Mouse (Mus musculus) embryonic facial prominence, embryonic 15.5 days (tissue): Measurements from ENCODE around the gene Kcne3. TPM values are rescaled to one million over a fixed set of nuclear protein-coding genes. Genes with fewer than 3 reads are reported as not detected.

Experiments used
- ATAC-seq: fragments of 200-750 bp; cut with Nextera tagmentation; 2 replicates; pipeline ENCODE4 v1.8.0; 2017; ENCODE audit warnings: low read depth, moderate TSS enrichment; ENCODE audit not compliant: insufficient number of reproducible peaks, low FRiP score, low TSS enrichment
- H3K27ac ChIP-seq: fragments of 300-500 bp; sonication (generic); replicated peaks from 2 replicates; pipeline ENCODE4 v1.5.1; 2015; ENCODE audit warnings: mild to moderate bottlenecking, inconsistent platforms
- H3K27me3 ChIP-seq: fragments of 300-500 bp; sonication (generic); 2 replicates; pipeline ENCODE4 v1.6.1; 2015; ENCODE audit warnings: inconsistent platforms
- H3K36me3 ChIP-seq: fragments of 300-500 bp; sonication (generic); 2 replicates; pipeline ENCODE4 v1.6.1; 2015; ENCODE audit warnings: mild to moderate bottlenecking, inconsistent platforms
- H3K4me1 ChIP-seq: fragments of 300-500 bp; sonication (generic); 2 replicates; pipeline ENCODE4 v1.6.1; 2015; ENCODE audit warnings: inconsistent platforms
- H3K4me2 ChIP-seq: fragments of 300-500 bp; sonication (generic); replicated peaks from 2 replicates; pipeline ENCODE4 v1.6.1; 2015; ENCODE audit warnings: mild to moderate bottlenecking, inconsistent platforms
- H3K4me3 ChIP-seq: fragments of 300-500 bp; sonication (generic); replicated peaks from 2 replicates; pipeline ENCODE4 v1.5.1; 2015; ENCODE audit warnings: mild to moderate bottlenecking, inconsistent platforms
- H3K9ac ChIP-seq: fragments of 300-500 bp; sonication (generic); 2 replicates; pipeline ENCODE4 v1.6.1; 2015; ENCODE audit warnings: inconsistent platforms
- H3K9me3 ChIP-seq: fragments of 300-500 bp; sonication (generic); replicated peaks from 2 replicates; pipeline ENCODE4 v1.6.1; 2016; ENCODE audit warnings: inconsistent platforms
- WGBS: fragments of 180-500 bp; shearing (Covaris S2); methylation state at CpG from one replicate; pipeline ENCODE4 v1.1.7; 2015; 5-methylcytosine and 5-hydroxymethylcytosine counted together
- polyA plus RNA-seq: library from polyadenylated mRNA; unstranded; fragments of >200 nt; fragmentation: Nextera tagmentation; extraction: Ambion mirVana; gene quantifications from 2 replicates; pipeline ENCODE4 v1.2.1, GENCODE M21; 2015

Kcne3 gene
- 16.2 and 17.6 TPM in 2 replicates for polyA plus RNA-seq

GRCm38 (mm10) chr7:100176269-100176668 lies at the start of gene Kcne3:
TSS of gene Kcne3 (plus strand) at chr7:100176502.
- peaks cover 44% of the 10 kb centered on the region for H3K27me3 ChIP-seq

GRCm38 (mm10) chr7:100126514-100126913 lies 49.8 kb upstream of the Kcne3 start:
- Histone ChIP-seq H3K4me1 (no peaks in the 10 kb centered on the region), H3K9me3 (no peaks in the 10 kb centered on the region), H3K27ac (no peak overlapping the region), H3K4me2 (no peak overlapping the region), H3K9ac (no peak overlapping the region), H3K27me3 (no peaks in the 10 kb centered on the region), H3K4me3 (no peak overlapping the region), H3K36me3 (no peaks in the 10 kb centered on the region)
- WGBS: 79% methylated on average over 7 of the region's 7 CpGs
- no peak for ATAC-seq

More at GRCm38 (mm10) chr7:100176269-100176668, at the start of gene Kcne3:
- ATAC-seq: no peak
- H3K36me3 ChIP-seq: no peaks in the 10 kb centered on the region
- no peaks in the 10 kb centered on the region for H3K9me3 ChIP-seq
- 66% methylated on average over 3 of the region's 3 CpGs for WGBS
- H3K27ac ChIP-seq: no peak within 1 kb of the TSS
- H3K9ac ChIP-seq: no peak within 1 kb of the TSS
- no peak within 1 kb of the TSS for H3K4me2 ChIP-seq
- H3K4me3 ChIP-seq: no peak within 1 kb of the TSS
- peaks cover 16% of the 10 kb centered on the region for H3K4me1 ChIP-seq

GRCm38 (mm10) chr7:100128262-100129041 lies 47.9 kb upstream of the Kcne3 start:
- H3K4me1 ChIP-seq: no peaks in the 10 kb centered on the region
- no peak overlapping the region for H3K9ac ChIP-seq
- H3K4me3 ChIP-seq: no peak overlapping the region
- no peak overlapping the region for H3K4me2 ChIP-seq
- 75% methylated on average over 7 of the region's 7 CpGs for WGBS
- no peaks in the 10 kb centered on the region for H3K36me3 ChIP-seq
- H3K27ac ChIP-seq: no peak overlapping the region
- H3K9me3 ChIP-seq: no peaks in the 10 kb centered on the region
- H3K27me3 ChIP-seq: no peaks in the 10 kb centered on the region
- ATAC-seq: no peak

- no peaks in the 10 kb centered on the region for H3K36me3 ChIP-seq
- H3K9ac ChIP-seq: no peak overlapping the region
- no peak overlapping the region for H3K4me2 ChIP-seq
- H3K4me1 ChIP-seq: no peaks in the 10 kb centered on the region
- ATAC-seq: no peak
- H3K27me3 ChIP-seq: no peaks in the 10 kb centered on the region
- WGBS: 79% methylated on average over 6 of the region's 6 CpGs
- H3K9me3 ChIP-seq: no peaks in the 10 kb centered on the region
- no peak overlapping the region for H3K4me3 ChIP-seq
- H3K27ac ChIP-seq: no peak overlapping the region
These were observed 45.7 kb upstream of the Kcne3 start for GRCm38 (mm10) chr7:100130592-100130991.

- H3K9me3 ChIP-seq: no peaks in the 10 kb centered on the region
- H3K27ac ChIP-seq: no peak overlapping the region
- no peak overlapping the region for H3K4me2 ChIP-seq
- H3K36me3 ChIP-seq: no peaks in the 10 kb centered on the region
- WGBS: 81% methylated on average over 1 of the region's 1 CpGs
- H3K9ac ChIP-seq: no peak overlapping the region
- no peaks in the 10 kb centered on the region for H3K27me3 ChIP-seq
- H3K4me3 ChIP-seq: no peak overlapping the region
- H3K4me1 ChIP-seq: no peaks in the 10 kb centered on the region
- ATAC-seq: no peak
These were observed 43.9 kb upstream of the Kcne3 start for GRCm38 (mm10) chr7:100132379-100132778.

GRCm38 (mm10) chr7:100137038-100137437 lies 39.3 kb upstream of the Kcne3 start:
- Histone ChIP-seq H3K4me2 (no peak overlapping the region), H3K36me3 (no peaks in the 10 kb centered on the region), H3K4me1 (no peaks in the 10 kb centered on the region), H3K9ac (no peak overlapping the region), H3K9me3 (no peaks in the 10 kb centered on the region), H3K4me3 (no peak overlapping the region), H3K27ac (no peak overlapping the region), H3K27me3 (no peaks in the 10 kb centered on the region)
- 75% methylated on average over 9 of the region's 9 CpGs for WGBS
- no peak for ATAC-seq

- no peak overlapping the region for H3K9ac ChIP-seq
- no peaks in the 10 kb centered on the region for H3K27me3 ChIP-seq
- no peaks in the 10 kb centered on the region for H3K9me3 ChIP-seq
- no peak overlapping the region for H3K4me2 ChIP-seq
- H3K4me1 ChIP-seq: no peaks in the 10 kb centered on the region
- WGBS: 85% methylated on average over 4 of the region's 4 CpGs
- H3K4me3 ChIP-seq: no peak overlapping the region
- H3K27ac ChIP-seq: no peak overlapping the region
- H3K36me3 ChIP-seq: no peaks in the 10 kb centered on the region
- ATAC-seq: no peak
These were observed 38.2 kb upstream of the Kcne3 start for GRCm38 (mm10) chr7:100138075-100138474.

- H3K27me3 ChIP-seq: no peaks in the 10 kb centered on the region
- no peak overlapping the region for H3K4me3 ChIP-seq
- H3K9ac ChIP-seq: no peak overlapping the region
- WGBS: 38% methylated on average over 1 of the region's 1 CpGs
- no peaks in the 10 kb centered on the region for H3K36me3 ChIP-seq
- no peaks in the 10 kb centered on the region for H3K4me1 ChIP-seq
- no peak overlapping the region for H3K27ac ChIP-seq
- no peak for ATAC-seq
- H3K4me2 ChIP-seq: no peak overlapping the region
- H3K9me3 ChIP-seq: no peaks in the 10 kb centered on the region
These were observed 35.7 kb upstream of the Kcne3 start for GRCm38 (mm10) chr7:100140591-100140990.

GRCm38 (mm10) chr7:100148586-100148985 lies 27.7 kb upstream of the Kcne3 start:
- Histone ChIP-seq H3K27ac (no peak overlapping the region), H3K27me3 (no peaks in the 10 kb centered on the region), H3K4me3 (no peak overlapping the region), H3K4me2 (no peak overlapping the region), H3K9me3 (no peaks in the 10 kb centered on the region), H3K9ac (no peak overlapping the region), H3K36me3 (no peaks in the 10 kb centered on the region), H3K4me1 (no peaks in the 10 kb centered on the region)
- no peak for ATAC-seq
- WGBS: 91% methylated on average over 4 of the region's 4 CpGs

- no peak overlapping the region for H3K4me3 ChIP-seq
- no peaks in the 10 kb centered on the region for H3K36me3 ChIP-seq
- no peaks in the 10 kb centered on the region for H3K4me1 ChIP-seq
- H3K4me2 ChIP-seq: no peak overlapping the region
- H3K9ac ChIP-seq: no peak overlapping the region
- H3K27me3 ChIP-seq: no peaks in the 10 kb centered on the region
- ATAC-seq: no peak
- H3K9me3 ChIP-seq: no peaks in the 10 kb centered on the region
- WGBS: 37% methylated on average over 10 of the region's 10 CpGs
- H3K27ac ChIP-seq: no peak overlapping the region
These were observed 26.2 kb upstream of the Kcne3 start for GRCm38 (mm10) chr7:100150086-100150485.

- ATAC-seq: no peak
- no peaks in the 10 kb centered on the region for H3K9me3 ChIP-seq
- no peak overlapping the region for H3K9ac ChIP-seq
- no peak overlapping the region for H3K4me2 ChIP-seq
- H3K27me3 ChIP-seq: no peaks in the 10 kb centered on the region
- no peaks in the 10 kb centered on the region for H3K36me3 ChIP-seq
- H3K27ac ChIP-seq: no peak overlapping the region
- H3K4me3 ChIP-seq: no peak overlapping the region
- 75% methylated on average over 11 of the region's 11 CpGs for WGBS
- H3K4me1 ChIP-seq: no peaks in the 10 kb centered on the region
These were observed 25.7 kb upstream of the Kcne3 start for GRCm38 (mm10) chr7:100150626-100151025.

- H3K27ac ChIP-seq: no peak overlapping the region
- ATAC-seq: no peak
- H3K9ac ChIP-seq: no peak overlapping the region
- no peak overlapping the region for H3K4me2 ChIP-seq
- peaks cover 9% of the 10 kb centered on the region; the same call in 1 of the 2 replicates for H3K4me1 ChIP-seq
- H3K36me3 ChIP-seq: no peaks in the 10 kb centered on the region
- 69% methylated on average over 4 of the region's 4 CpGs for WGBS
- H3K27me3 ChIP-seq: no peaks in the 10 kb centered on the region
- H3K4me3 ChIP-seq: no peak overlapping the region
- H3K9me3 ChIP-seq: no peaks in the 10 kb centered on the region
These were observed 18.6 kb upstream of the Kcne3 start for GRCm38 (mm10) chr7:100157669-100158068.
